Mouse (Mus musculus): ENCODE results near the gene Snw1. TPM values are rescaled to one million over a fixed set of nuclear protein-coding genes. Genes with fewer than 3 reads are reported as not detected.
A peak's percentile ranks its signal among the peaks of the same experiment; 100 is the strongest.
"Not testable (repeated sequence)": the region's sequence is repeated elsewhere in the genome, so short reads cannot be mapped to it uniquely, and the experiment has no call there.

The Snw1 gene
- total RNA-seq (2015) (54.8 and 56.1 TPM in 2 replicates), total RNA-seq (2017) (173 and 192 TPM in 2 replicates)

GRCm38 (mm10) chr12:87471964-87472786 lies at the start of gene Snw1:
Snw1 (minus strand) TSS chr12:87472274.
- peak; percentile 89 for ATAC-seq (replicated peaks; ENCODE audit: poor library complexity)

GRCm38 (mm10) chr12:87519616-87520015 lies 47.5 kb upstream of the Snw1 start:
- not testable (repeated sequence) for ATAC-seq (replicated peaks; ENCODE audit: poor library complexity)

GRCm38 (mm10) chr12:87514016-87514415 lies 41.9 kb upstream of the Snw1 start, which contains the start of gene Gm8300:
Gm8300 (plus strand) TSS chr12:87514316.
- not testable (repeated sequence) for ATAC-seq (replicated peaks; ENCODE audit: poor library complexity)

- not testable (repeated sequence) for ATAC-seq (replicated peaks; ENCODE audit: poor library complexity)
Observed at GRCm38 (mm10) chr12:87494421-87494820, 22.3 kb upstream of the Snw1 start, which contains the start of gene Gm5788. Gm5788 (plus strand) TSS chr12:87494721.

GRCm38 (mm10) chr12:87488683-87489082 lies 16.6 kb upstream of the Snw1 start:
- ATAC-seq (replicated peaks; ENCODE audit: poor library complexity): peak; percentile 81

GRCm38 (mm10) chr12:87482482-87482881 lies 10.4 kb upstream of the Snw1 start:
- not testable (repeated sequence) for ATAC-seq (replicated peaks; ENCODE audit: poor library complexity)

- ATAC-seq (replicated peaks; ENCODE audit: poor library complexity): no peak
Observed at GRCm38 (mm10) chr12:87474756-87475155, 2.7 kb upstream of the Snw1 start.

GRCm38 (mm10) chr12:87471421-87471963 lies 582 bp downstream of the Snw1 start:
- ATAC-seq (replicated peaks; ENCODE audit: poor library complexity): no peak

GRCm38 (mm10) chr12:87470263-87471136 lies 1.6 kb downstream of the Snw1 start:
- ATAC-seq (replicated peaks; ENCODE audit: poor library complexity): peak; percentile 45

GRCm38 (mm10) chr12:87464678-87465297 lies 7.3 kb downstream of the Snw1 start:
- peak; percentile 86 for ATAC-seq (replicated peaks; ENCODE audit: poor library complexity)

GRCm38 (mm10) chr12:87449456-87449855 lies 22.6 kb downstream of the Snw1 start:
- no peak for ATAC-seq (replicated peaks; ENCODE audit: poor library complexity)

- ATAC-seq (replicated peaks; ENCODE audit: poor library complexity): no peak
Observed at GRCm38 (mm10) chr12:87444211-87444610, 27.9 kb downstream of the Snw1 start.

- peak; percentile 89 for ATAC-seq (replicated peaks; ENCODE audit: poor library complexity)
Observed at GRCm38 (mm10) chr12:87443700-87444122, 28.4 kb downstream of the Snw1 start, which contains the start of the genes Slirp and Alkbh1. Slirp (plus strand) TSS chr12:87443896. Alkbh1 (minus strand) TSS chr12:87444017.

GRCm38 (mm10) chr12:87443115-87443699 lies 28.9 kb downstream of the Snw1 start:
- ATAC-seq (replicated peaks; ENCODE audit: poor library complexity): peak; percentile 56

GRCm38 (mm10) chr12:87442177-87443114 lies 29.6 kb downstream of the Snw1 start:
- ATAC-seq (replicated peaks; ENCODE audit: poor library complexity): peak; percentile 27; the same call in 1 of the 2 replicates

- ATAC-seq (replicated peaks; ENCODE audit: poor library complexity): no peak
Observed at GRCm38 (mm10) chr12:87428885-87429284, 43.2 kb downstream of the Snw1 start.

- ATAC-seq (replicated peaks; ENCODE audit: poor library complexity): no peak
Observed at GRCm38 (mm10) chr12:87428295-87428694, 43.8 kb downstream of the Snw1 start.

- ATAC-seq (replicated peaks; ENCODE audit: poor library complexity): no peak
Observed at GRCm38 (mm10) chr12:87426354-87427031, 45.6 kb downstream of the Snw1 start.
